Mouse (Mus musculus) liver, embryonic 12.5 days (tissue): ENCODE measurements around the gene Nkrf. TPM values are rescaled to one million over a fixed set of nuclear protein-coding genes. Genes with fewer than 3 reads are reported as not detected.
"Not testable (repeated sequence)": the region's sequence is repeated elsewhere in the genome, so short reads cannot be mapped to it uniquely, and the experiment has no call there.

Experiments
- ATAC-seq: fragments of 200-750 bp; cut with Nextera tagmentation; 2 replicates; pipeline ENCODE4 v1.8.0; 2017; ENCODE audit warnings: moderate number of reproducible peaks, mild to moderate bottlenecking, moderate library complexity
- H3K27ac ChIP-seq: fragments of 300-500 bp; sonication (generic); 2 replicates; pipeline ENCODE4 v1.5.1; 2016; ENCODE audit warnings: mild to moderate bottlenecking
- H3K27me3 ChIP-seq: fragments of 300-500 bp; sonication (generic); replicated peaks from 2 replicates; pipeline ENCODE4 v1.6.1; 2016; ENCODE audit warnings: mild to moderate bottlenecking, moderate library complexity
- H3K36me3 ChIP-seq: fragments of 300-500 bp; sonication (generic); 2 replicates; pipeline ENCODE4 v1.6.1; 2016; ENCODE audit warnings: mild to moderate bottlenecking, moderate library complexity
- H3K4me1 ChIP-seq: fragments of 300-500 bp; sonication (generic); 2 replicates; pipeline ENCODE4 v1.6.1; 2016
- H3K4me2 ChIP-seq: fragments of 300-500 bp; sonication (generic); 2 replicates; pipeline ENCODE4 v1.6.1; 2016; ENCODE audit warnings: mild to moderate bottlenecking, moderate library complexity
- H3K4me3 ChIP-seq: fragments of 300-500 bp; sonication (generic); 2 replicates; pipeline ENCODE4 v1.5.1; 2016; ENCODE audit warnings: mild to moderate bottlenecking, moderate library complexity
- H3K9ac ChIP-seq: fragments of 300-500 bp; sonication (generic); 2 replicates; pipeline ENCODE4 v1.6.1; 2016; ENCODE audit warnings: mild to moderate bottlenecking, moderate library complexity
- H3K9me3 ChIP-seq: fragments of 300-500 bp; sonication (generic); replicated peaks from 2 replicates; pipeline ENCODE4 v1.6.1; 2016; ENCODE audit warnings: mild to moderate bottlenecking, moderate library complexity
- WGBS: fragments of 180-500 bp; shearing (Covaris S2); methylation state at CpG from one replicate; pipeline ENCODE4 v1.1.7; 2016; ENCODE audit not compliant: insufficient replicate concordance; 5-methylcytosine and 5-hydroxymethylcytosine counted together
- polyA plus RNA-seq: library from polyadenylated mRNA; unstranded; fragments of >200 nt; fragmentation: Nextera tagmentation; extraction: Ambion mirVana; gene quantifications from 2 replicates; pipeline ENCODE4 v1.2.1, GENCODE M21; 2016

Gene Nkrf
- polyA plus RNA-seq, 1 experiment from 2014 or later: 1.2 TPM

- H3K27ac ChIP-seq: no peak overlapping the region
- H3K27me3 ChIP-seq: no peaks in the 10 kb centered on the region
- peak overlapping the region; percentile 78 for H3K9ac ChIP-seq
- no peak for ATAC-seq
- H3K9me3 ChIP-seq: no peaks in the 10 kb centered on the region
- peak overlapping the region; percentile 70 for H3K4me3 ChIP-seq
- H3K4me1 ChIP-seq: peaks cover 15% of the 10 kb centered on the region; the same call in 1 of the 2 replicates
- 42% methylated on average over 3 of the region's 3 CpGs for WGBS
- no peaks in the 10 kb centered on the region for H3K36me3 ChIP-seq
- peak overlapping the region; percentile 80 for H3K4me2 ChIP-seq
Observed at GRCm38 (mm10) chrX:36901655-36902054, 1.0 kb downstream of the Nkrf start.

GRCm38 (mm10) chrX:36898931-36899330, 3.8 kb downstream of the Nkrf start:
- not testable (repeated sequence) for H3K27ac ChIP-seq, ATAC-seq, H3K9ac ChIP-seq, H3K9me3 ChIP-seq, H3K4me2 ChIP-seq, H3K36me3 ChIP-seq, H3K4me3 ChIP-seq, H3K27me3 ChIP-seq
- H3K4me1 ChIP-seq: peaks cover 15% of the 10 kb centered on the region; the same call in 1 of the 2 replicates
- 19% methylated on average over 1 of the region's 1 CpGs for WGBS

- Histone ChIP-seq H3K9me3 (no peaks in the 10 kb centered on the region), H3K36me3 (peaks cover 52% of the 10 kb centered on the region), H3K4me3 (no peak overlapping the region), H3K27ac (no peak overlapping the region), H3K9ac (no peak overlapping the region), H3K4me1 (no peaks in the 10 kb centered on the region), H3K27me3 (no peaks in the 10 kb centered on the region), H3K4me2 (no peak overlapping the region)
- no peak for ATAC-seq
- WGBS: 74% methylated on average over 1 of the region's 1 CpGs
Observed at GRCm38 (mm10) chrX:36884719-36885118, 18.0 kb downstream of the Nkrf start.

GRCm38 (mm10) chrX:36874704-36875128, 28.0 kb downstream of the Nkrf start:
- H3K9me3 ChIP-seq: no peaks in the 10 kb centered on the region
- H3K36me3 ChIP-seq: peaks cover 5% of the 10 kb centered on the region
- WGBS: 9% methylated on average over 34 of the region's 36 CpGs
- H3K4me3 ChIP-seq: peak overlapping the region; percentile 82
- peaks cover 6% of the 10 kb centered on the region; the same call in 1 of the 2 replicates for H3K27me3 ChIP-seq
- peak overlapping the region; percentile 79 for H3K4me2 ChIP-seq
- H3K9ac ChIP-seq: peak overlapping the region; percentile 91
- peak overlapping the region; percentile 78 for H3K27ac ChIP-seq
- peak; percentile 40 for ATAC-seq
- H3K4me1 ChIP-seq: peaks cover 12% of the 10 kb centered on the region; the same call in 1 of the 2 replicates

GRCm38 (mm10) chrX:36874178-36874696, 28.5 kb downstream of the Nkrf start:
- peak overlapping the region; percentile 79 for H3K4me2 ChIP-seq
- H3K36me3 ChIP-seq: peaks cover 5% of the 10 kb centered on the region
- H3K27ac ChIP-seq: peak overlapping the region; percentile 78
- no peaks in the 10 kb centered on the region for H3K9me3 ChIP-seq
- H3K4me1 ChIP-seq: peaks cover 12% of the 10 kb centered on the region; the same call in 1 of the 2 replicates
- peaks cover 6% of the 10 kb centered on the region; the same call in 1 of the 2 replicates for H3K27me3 ChIP-seq
- ATAC-seq: peak; percentile 95
- 7% methylated on average over 56 of the region's 57 CpGs for WGBS
- peak overlapping the region; percentile 91 for H3K9ac ChIP-seq
- peak overlapping the region; percentile 82 for H3K4me3 ChIP-seq

GRCm38 (mm10) chrX:36873765-36874164, 28.9 kb downstream of the Nkrf start, which contains the start of the genes Ube2a and C330007P06Rik:
TSS of gene Ube2a (plus strand) at chrX:36873900.
TSS of gene C330007P06Rik (minus strand) at chrX:36874111.
- 5% methylated on average over 8 of the region's 8 CpGs for WGBS

GRCm38 (mm10) chrX:36870372-36870771, 32.3 kb downstream of the Nkrf start:
- H3K9me3 ChIP-seq: no peaks in the 10 kb centered on the region
- WGBS: 36% methylated on average over 3 of the region's 3 CpGs
- H3K27me3 ChIP-seq: peaks cover 6% of the 10 kb centered on the region; the same call in 1 of the 2 replicates
- no peak overlapping the region for H3K27ac ChIP-seq
- no peaks in the 10 kb centered on the region for H3K36me3 ChIP-seq
- peaks cover 8% of the 10 kb centered on the region; the same call in 1 of the 2 replicates for H3K4me1 ChIP-seq
- no peak for ATAC-seq
- H3K9ac ChIP-seq: no peak overlapping the region
- H3K4me2 ChIP-seq: no peak overlapping the region
- no peak overlapping the region for H3K4me3 ChIP-seq

More at GRCm38 (mm10) chrX:36873765-36874164, 28.9 kb downstream of the Nkrf start, which contains the start of the genes Ube2a and C330007P06Rik:
- Histone ChIP-seq H3K4me2 (peak within 1 kb of the TSS; percentile 79), H3K9me3 (no peaks in the 10 kb centered on the region), H3K27ac (peak within 1 kb of the TSS; percentile 78), H3K27me3 (peaks cover 6% of the 10 kb centered on the region; the same call in 1 of the 2 replicates), H3K4me3 (peak within 1 kb of the TSS; percentile 82), H3K4me1 (peaks cover 12% of the 10 kb centered on the region; the same call in 1 of the 2 replicates), H3K9ac (peak within 1 kb of the TSS; percentile 91), H3K36me3 (peaks cover 5% of the 10 kb centered on the region; the same call in 1 of the 2 replicates)
- peak; percentile 16; the same call in 1 of the 2 replicates for ATAC-seq

GRCm38 (mm10) chrX:36864609-36865328, 37.9 kb downstream of the Nkrf start:
- H3K9ac ChIP-seq: peak overlapping the region; percentile 66; the same call in 1 of the 2 replicates
- 0 out of 2 replicates have a peak, but pooled peaks have one; percentile 11 for ATAC-seq
- peaks cover 11% of the 10 kb centered on the region for H3K4me1 ChIP-seq
- peak overlapping the region; percentile 64 for H3K4me3 ChIP-seq
- 0 out of 2 replicates have a peak, but pooled peaks cover 4% of the 10 kb centered on the region for H3K36me3 ChIP-seq
- WGBS: 47% methylated on average over 8 of the region's 8 CpGs
- no peaks in the 10 kb centered on the region for H3K27me3 ChIP-seq
- peak overlapping the region; percentile 80; the same call in 1 of the 2 replicates for H3K27ac ChIP-seq
- no peaks in the 10 kb centered on the region for H3K9me3 ChIP-seq
- peak overlapping the region; percentile 68 for H3K4me2 ChIP-seq

GRCm38 (mm10) chrX:36863766-36864608, 38.7 kb downstream of the Nkrf start:
- ATAC-seq: peak; percentile 88
- H3K9ac ChIP-seq: peak overlapping the region; percentile 66
- H3K4me1 ChIP-seq: peaks cover 11% of the 10 kb centered on the region
- WGBS: 7% methylated on average over 43 of the region's 44 CpGs
- no peaks in the 10 kb centered on the region for H3K27me3 ChIP-seq
- 0 out of 2 replicates have a peak, but pooled peaks cover 4% of the 10 kb centered on the region for H3K36me3 ChIP-seq
- peak overlapping the region; percentile 80 for H3K27ac ChIP-seq
- peak overlapping the region; percentile 68 for H3K4me2 ChIP-seq
- H3K9me3 ChIP-seq: no peaks in the 10 kb centered on the region
- H3K4me3 ChIP-seq: peak overlapping the region; percentile 64

GRCm38 (mm10) chrX:36852631-36853030, 50.1 kb downstream of the Nkrf start:
- H3K4me3 ChIP-seq: no peak overlapping the region
- peaks cover 32% of the 10 kb centered on the region for H3K36me3 ChIP-seq
- no peak overlapping the region for H3K4me2 ChIP-seq
- H3K27me3 ChIP-seq: no peaks in the 10 kb centered on the region
- 76% methylated on average over 8 of the region's 8 CpGs for WGBS
- H3K9me3 ChIP-seq: no peaks in the 10 kb centered on the region
- H3K27ac ChIP-seq: no peak overlapping the region
- no peak for ATAC-seq
- H3K9ac ChIP-seq: no peak overlapping the region
- no peaks in the 10 kb centered on the region for H3K4me1 ChIP-seq

- Histone ChIP-seq H3K4me3 (no peak overlapping the region), H3K27me3 (no peaks in the 10 kb centered on the region), H3K9ac (no peak overlapping the region), H3K4me1 (no peaks in the 10 kb centered on the region), H3K4me2 (no peak overlapping the region), H3K36me3 (peaks cover 7% of the 10 kb centered on the region), H3K9me3 (no peaks in the 10 kb centered on the region), H3K27ac (no peak overlapping the region)
- ATAC-seq: no peak
- WGBS: 86% methylated on average over 1 of the region's 1 CpGs
Observed at GRCm38 (mm10) chrX:36847152-36847551, 55.5 kb downstream of the Nkrf start.
